Mouse (Mus musculus) gastrocnemius, postnatal 10 days (tissue): Measurements from ENCODE around the gene Stac2. TPM values are rescaled to one million over a fixed set of nuclear protein-coding genes. Genes with fewer than 3 reads are reported as not detected.
A peak's percentile ranks its signal among the peaks of the same experiment; 100 is the strongest.

Experiments
- DNase-seq: peaks from one replicate; pipeline ENCODE4 v3.0.0; 2021; ENCODE audit warnings: mixed read lengths
- microRNA-seq, 2 experiments: library from miRNA; unstranded; fragments of <30 nt; microRNA quantifications; one replicate each; pipeline ENCODE4 v1.2.0; 2021
- total RNA-seq, 2 experiments: library from RNA; stranded (reverse); gene quantifications; 2 replicates each; pipeline ENCODE4 v1.2.3; 2021

Stac2 gene
- total RNA-seq, 2 experiments from 2014 or later, result 0.26 to 0.36 TPM

- no peak for DNase-seq
Observed at GRCm38 (mm10) chr11:97998074-97998793, 55.0 kb downstream of the Stac2 start.

GRCm38 (mm10) chr11:97997387-97997960 is 55.8 kb downstream of the Stac2 start:
- DNase-seq, result no peak

- no peak for DNase-seq
Observed at GRCm38 (mm10) chr11:97996691-97997090, 56.6 kb downstream of the Stac2 start.

- DNase-seq, result peak; percentile 54
Observed at GRCm38 (mm10) chr11:97995564-97996288, 57.5 kb downstream of the Stac2 start, which contains the start of gene Arl5c. Arl5c (minus strand) TSS chr11:97996181.

GRCm38 (mm10) chr11:97994539-97995100 is 58.6 kb downstream of the Stac2 start:
- DNase-seq, result peak; percentile 80

GRCm38 (mm10) chr11:97988530-97989096 is 64.6 kb downstream of the Stac2 start:
- DNase-seq, result peak; percentile 81

- DNase-seq, result peak; percentile 92
Observed at GRCm38 (mm10) chr11:97987551-97988526, 65.4 kb downstream of the Stac2 start.

GRCm38 (mm10) chr11:97986738-97987465 is 66.4 kb downstream of the Stac2 start:
- no peak for DNase-seq

Small RNA genes lying within 50 kb of the gene (microRNA-seq; reads per million reads assigned to microRNA genes)
- gene Gm27597, result 0 reads per million in 2 experiments

Other genes with a start within 250 kb of the Stac2 start
- 1 to 10 TPM in 1 of 2 experiments, under 1 TPM in 1; 0.95 to 1.1 TPM for gene B230217C12Rik, start 212.7 kb downstream of the Stac2 start, total RNA-seq
- under 1 TPM; 0.31 to 0.56 TPM for gene Fbxo47, start 169.3 kb downstream of the Stac2 start, total RNA-seq
- 10 to 100 TPM in 1 of 2 experiments, 1 to 10 TPM in 1; 8.3 to 10.7 TPM for gene Plxdc1, start 67.0 kb downstream of the Stac2 start, total RNA-seq
- 1 to 10 TPM in 1 of 2 experiments, under 1 TPM in 1; 0.82 to 1.8 TPM for gene Arl5c, start 57.3 kb downstream of the Stac2 start, total RNA-seq
- 100 to 1,000 TPM; 313 to 347 TPM for gene Cacnb1, start 30.4 kb downstream of the Stac2 start, total RNA-seq
- 100 to 1,000 TPM; 848 to 925 TPM for gene Rpl19, start 26.8 kb downstream of the Stac2 start, total RNA-seq
- gene Fbxl20, start 96.9 kb upstream of the Stac2 start, total RNA-seq, result 10 to 100 TPM; 14.8 to 15.2 TPM
- 10 to 100 TPM; 23.7 to 26.2 TPM for gene Med1, start 139.8 kb upstream of the Stac2 start, total RNA-seq
- 10 to 100 TPM; 16.6 to 25.1 TPM for gene Cdk12, start 149.6 kb upstream of the Stac2 start, total RNA-seq